Mouse (Mus musculus) left cerebral cortex, adult 9 months (tissue): ENCODE results near the gene Mbd3.
"Not testable (repeated sequence)": the region's sequence is repeated elsewhere in the genome, so short reads cannot be mapped to it uniquely, and the experiment has no call there.

Experiments
- DNase-seq, 2 experiments: peaks; one replicate each; pipeline ENCODE4 v3.0.0; 2022; ENCODE audit warnings: low spot score in 2 of 2

The Mbd3 gene

DNA sequence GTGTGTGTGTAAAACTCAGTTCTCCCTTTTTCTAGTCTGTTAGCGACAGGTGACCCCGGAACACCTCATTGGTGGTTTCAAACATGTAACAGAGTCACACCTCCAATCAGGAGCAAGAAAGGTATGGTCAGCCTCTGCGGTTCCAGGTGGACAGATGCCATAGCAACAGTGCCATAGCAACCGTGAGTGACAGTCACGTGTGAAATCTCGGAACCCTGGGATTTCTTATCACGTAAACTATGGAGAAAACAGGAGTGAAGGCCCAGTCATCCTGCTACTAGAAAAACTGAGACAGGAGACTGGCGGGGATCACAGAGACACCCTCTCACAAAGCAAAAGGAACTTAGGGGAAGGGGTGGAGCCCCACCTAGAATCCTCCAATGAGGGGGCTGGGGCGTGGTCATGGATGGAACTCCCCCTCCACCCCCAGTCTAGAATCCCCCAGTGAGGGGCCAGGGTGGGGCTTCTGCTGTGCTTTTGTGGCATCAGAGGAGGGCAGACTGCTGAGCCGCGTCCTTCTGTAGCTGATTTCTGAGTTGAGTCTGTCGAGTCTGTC, 27.9 kb downstream of the Mbd3 start:
- peak in 1 of 2 experiments; percentile 70 for DNase-seq

- DNase-seq = peak in 1 of 2 experiments; percentile 65
These were observed 29.2 kb downstream of the Mbd3 start for GRCm38 (mm10) chr10:80369995-80370747.

DNA sequence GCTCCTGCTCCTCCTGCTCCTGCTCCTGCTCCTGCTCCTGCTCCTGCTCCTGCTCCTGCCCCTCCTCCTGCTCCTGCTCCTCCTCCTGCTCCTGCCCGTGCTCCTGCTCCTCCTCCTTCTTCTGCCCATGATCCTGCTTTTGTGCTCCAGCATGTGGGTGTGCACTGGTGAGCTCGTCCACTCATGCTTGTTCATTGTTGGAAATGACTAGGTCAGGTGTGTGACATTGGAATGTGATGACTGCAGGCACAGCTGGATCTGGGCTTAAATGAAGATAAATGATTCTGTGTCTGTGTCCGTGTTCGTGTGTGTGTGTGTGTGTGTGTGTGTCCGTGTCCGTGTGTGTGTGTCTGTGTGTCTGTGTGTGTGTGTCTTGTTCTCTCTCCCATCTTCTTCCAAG, 31.0 kb downstream of the Mbd3 start:
- no peak for DNase-seq

DNA sequence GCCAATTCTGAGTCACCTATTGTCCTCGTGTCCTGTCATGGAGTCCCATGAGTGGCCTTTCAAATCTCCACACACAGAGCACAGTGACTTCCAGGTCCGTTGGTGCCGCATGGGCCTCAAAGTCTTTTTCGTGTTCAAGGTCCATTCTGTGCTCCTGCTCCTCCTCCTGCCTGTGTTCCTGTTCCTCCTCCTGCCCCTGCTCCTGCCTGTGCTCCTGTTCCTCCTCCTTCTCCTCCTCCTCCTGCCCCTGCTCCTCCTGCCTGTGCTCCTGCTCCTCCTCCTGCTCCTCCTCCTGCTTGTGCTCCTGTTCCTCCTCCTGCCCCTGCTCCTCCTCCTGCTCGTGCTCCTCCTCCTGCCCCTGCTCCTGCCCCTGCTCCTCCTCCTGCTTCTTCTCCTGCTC, 31.4 kb downstream of the Mbd3 start:
- DNase-seq = no peak

DNA sequence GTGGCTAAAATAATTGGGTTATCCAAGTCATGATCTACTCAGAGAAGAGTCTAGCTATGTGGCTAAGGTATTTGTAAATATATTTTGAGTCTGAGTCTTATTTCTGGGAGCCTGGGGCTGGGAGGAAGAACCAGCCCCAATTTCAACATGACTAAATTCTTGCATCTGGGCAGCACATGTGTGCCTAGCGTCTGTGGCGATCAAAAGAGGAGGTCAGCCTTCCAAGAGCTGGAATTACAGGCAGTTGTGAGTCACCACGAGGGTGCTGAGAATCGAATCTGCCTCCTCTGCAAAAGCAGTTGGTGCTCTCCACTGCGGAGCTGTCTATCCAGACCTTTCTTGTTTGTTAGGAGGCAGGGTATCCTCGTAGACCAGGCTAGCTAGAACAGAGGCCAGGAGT, 33.6 kb downstream of the Mbd3 start:
- no peak for DNase-seq

DNA sequence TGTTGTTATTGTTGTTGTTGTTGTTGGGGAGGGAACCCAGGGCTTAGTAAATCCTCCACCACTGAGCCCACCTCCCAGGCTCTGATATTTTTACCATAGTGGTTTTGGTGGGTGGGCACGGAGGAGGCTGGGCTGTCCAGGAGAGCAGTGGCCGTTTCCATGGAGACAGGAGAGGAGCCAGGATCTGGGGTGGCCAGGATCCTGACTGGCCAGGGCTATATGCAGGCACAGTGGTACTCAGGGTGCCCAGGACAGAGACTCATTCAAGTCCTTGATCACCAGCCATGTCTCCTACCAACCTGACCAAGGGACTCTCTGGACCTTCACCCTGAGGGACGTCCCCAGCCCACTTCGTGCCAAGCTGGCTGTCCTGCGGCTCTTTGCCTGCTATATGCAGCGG, 35.6 kb downstream of the Mbd3 start:
- DNase-seq = no peak

- DNase-seq = no peak
These were observed 41.2 kb downstream of the Mbd3 start for GRCm38 (mm10) chr10:80357994-80358639.

GRCm38 (mm10) chr10:80357336-80357735, 42.0 kb downstream of the Mbd3 start:
- DNase-seq = peak in 1 of 2 experiments; percentile 59

DNA sequence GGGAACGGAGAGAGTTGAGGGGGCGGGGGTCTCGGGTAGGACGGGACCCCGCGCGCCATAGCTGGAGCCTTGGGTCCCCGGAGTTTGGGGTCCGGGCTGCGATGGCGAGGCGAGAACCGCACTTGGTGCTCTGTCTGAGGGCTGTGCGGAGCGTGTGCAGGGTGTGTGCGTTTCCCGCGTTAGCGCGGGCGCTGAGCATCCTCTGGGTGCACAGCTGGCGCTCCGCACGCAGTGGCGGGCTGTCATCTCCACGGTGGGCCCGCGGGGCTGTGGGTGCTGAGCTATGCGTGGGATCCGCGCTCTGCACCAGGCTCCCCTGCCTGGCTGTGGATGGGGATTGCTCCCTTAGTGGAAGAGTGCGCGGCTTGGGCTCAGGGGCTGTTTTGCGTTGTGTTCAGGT, 42.6 kb downstream of the Mbd3 start:
- no peak for DNase-seq

- no peak for DNase-seq
These were observed 43.2 kb downstream of the Mbd3 start, which contains the start of gene Plk5 for GRCm38 (mm10) chr10:80356001-80356682. TSS of gene Plk5 (plus strand) at chr10:80356459.

- DNase-seq = no peak
These were observed 43.9 kb downstream of the Mbd3 start for GRCm38 (mm10) chr10:80355431-80355830.

DNA sequence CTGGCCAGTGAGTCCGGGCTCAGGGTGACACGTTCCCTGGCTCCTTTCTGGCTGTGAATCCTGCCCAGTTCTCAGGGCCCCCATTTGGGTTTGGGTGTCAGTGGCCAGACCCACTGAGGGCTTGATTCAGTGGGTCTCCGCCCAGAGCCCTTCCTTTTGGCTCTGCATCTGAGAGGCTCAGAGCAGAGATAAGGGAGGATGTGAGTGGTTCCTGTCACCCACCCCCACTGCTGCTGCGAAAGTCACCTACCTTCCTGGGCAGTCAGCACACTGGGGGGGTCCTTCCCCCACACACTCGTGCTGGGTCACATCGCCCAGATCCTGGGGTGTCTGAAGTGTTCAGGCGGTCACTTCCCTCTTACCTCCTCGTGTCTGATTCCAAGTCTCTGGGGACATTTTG, 46.6 kb downstream of the Mbd3 start:
- DNase-seq = no peak

- DNase-seq = no peak
These were observed 47.5 kb downstream of the Mbd3 start for GRCm38 (mm10) chr10:80351896-80352295.

- peak in 1 of 2 experiments; percentile 84 for DNase-seq
These were observed 49.1 kb downstream of the Mbd3 start for GRCm38 (mm10) chr10:80350292-80350691.

DNA sequence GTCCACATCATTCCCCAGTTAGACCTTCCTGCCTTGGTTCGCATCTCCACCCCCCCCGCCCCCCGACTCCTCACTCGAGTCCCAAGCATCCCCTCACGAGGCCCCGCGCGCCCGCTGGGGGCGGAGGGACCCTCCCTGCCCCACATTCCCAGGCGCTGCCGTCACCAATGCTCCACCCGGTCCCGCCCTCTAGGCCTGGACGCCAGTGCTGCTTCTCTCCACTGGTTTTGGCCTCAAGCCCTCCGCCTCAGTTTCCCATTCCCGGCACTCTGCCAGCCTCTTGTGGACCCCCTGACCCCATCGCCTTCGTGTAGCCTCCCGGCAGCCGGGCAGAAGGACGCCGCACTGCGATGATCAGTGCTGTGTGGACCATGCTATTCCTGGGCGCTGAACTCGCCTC, 50.4 kb downstream of the Mbd3 start:
- no peak for DNase-seq

- no peak for DNase-seq
These were observed 51.0 kb downstream of the Mbd3 start, which contains the start of gene Adamtsl5 for GRCm38 (mm10) chr10:80348244-80348781. TSS of gene Adamtsl5 (minus strand) at chr10:80348412.

GRCm38 (mm10) chr10:80347514-80347967, 51.8 kb downstream of the Mbd3 start:
- DNase-seq = no peak

DNA sequence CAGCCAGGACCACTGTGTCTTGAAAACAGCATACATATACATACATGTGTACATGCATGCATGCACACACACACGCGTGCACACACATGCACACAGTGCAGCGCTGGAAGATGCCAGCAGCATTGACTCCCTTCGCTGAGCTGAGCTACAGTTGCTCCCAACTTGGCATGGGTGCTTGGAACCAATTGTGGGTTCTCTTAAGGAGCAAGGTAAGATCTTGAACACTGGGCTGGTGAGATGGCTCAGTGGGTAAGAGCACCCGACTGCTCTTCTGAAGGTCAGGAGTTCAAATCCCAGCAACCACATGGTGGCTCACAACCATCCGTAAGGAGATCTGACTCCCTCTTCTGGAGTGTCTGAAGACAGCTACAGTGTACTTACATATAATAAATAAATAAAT, 53.4 kb downstream of the Mbd3 start:
- DNase-seq = not testable (repeated sequence)

- DNase-seq = no peak
These were observed 54.2 kb downstream of the Mbd3 start for GRCm38 (mm10) chr10:80345122-80345521.

- DNase-seq = no peak
These were observed 55.2 kb downstream of the Mbd3 start for GRCm38 (mm10) chr10:80344131-80344661.

GRCm38 (mm10) chr10:80343425-80343895, 55.9 kb downstream of the Mbd3 start:
- DNase-seq = no peak
